Mouse (Mus musculus): ENCODE measurements around the gene Gm17720. TPM values are rescaled to one million over a fixed set of nuclear protein-coding genes. Genes with fewer than 3 reads are reported as not detected.
"Not testable (repeated sequence)": the region's sequence is repeated elsewhere in the genome, so short reads cannot be mapped to it uniquely, and the experiment has no call there.

Gm17720 gene
- total RNA-seq, 1 experiment from 2014 or later = not detected

DNA sequence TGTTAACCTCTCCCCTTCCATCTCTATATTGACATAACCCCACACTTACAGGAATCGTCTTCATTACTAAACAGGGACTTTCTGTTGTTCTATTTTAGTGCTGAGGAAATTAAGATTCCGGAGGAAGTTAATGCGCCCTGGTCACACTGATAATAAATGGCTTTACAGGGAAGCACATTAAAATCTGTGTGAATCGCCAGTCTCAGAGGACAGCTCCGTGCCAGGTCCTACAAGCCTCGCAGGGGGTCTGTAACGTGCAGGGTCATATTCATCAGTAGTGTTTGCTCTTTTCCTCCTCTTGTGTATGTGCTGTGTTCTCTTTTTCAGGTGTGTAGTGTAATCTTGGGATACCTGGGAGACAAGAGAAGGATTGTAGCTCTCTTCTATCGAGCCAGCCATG, 44.3 kb downstream of the Gm17720 start:
- no peak for ATAC-seq (replicated peaks; ENCODE audit: insufficient number of reproducible peaks, low FRiP score, low TSS enrichment, poor library complexity, severe bottlenecking)

- no peak for ATAC-seq (replicated peaks; ENCODE audit: insufficient number of reproducible peaks, low FRiP score, low TSS enrichment, poor library complexity, severe bottlenecking)
Observed at GRCm38 (mm10) chr8:110051208-110051607, 51.3 kb downstream of the Gm17720 start.

DNA sequence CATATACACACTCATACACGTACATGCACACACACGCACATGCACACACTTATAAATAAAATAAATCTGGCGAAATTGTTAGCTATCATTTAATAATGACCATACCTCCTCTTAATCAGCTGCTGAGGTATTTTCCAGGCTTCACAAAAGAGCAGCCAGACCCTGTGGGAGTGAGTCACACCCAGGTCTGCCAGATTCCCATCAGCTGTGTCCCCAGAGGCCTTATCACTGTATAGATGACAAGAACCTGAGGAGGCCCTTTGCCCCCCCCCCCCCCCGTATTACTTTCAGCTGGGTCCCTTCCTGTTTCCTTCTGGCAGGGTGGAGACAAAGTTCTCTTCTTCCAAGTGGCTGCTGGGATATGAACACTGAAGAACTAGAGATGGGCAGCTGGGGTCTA, 62.0 kb downstream of the Gm17720 start:
- no peak for ATAC-seq (replicated peaks; ENCODE audit: insufficient number of reproducible peaks, low FRiP score, low TSS enrichment, poor library complexity, severe bottlenecking)

DNA sequence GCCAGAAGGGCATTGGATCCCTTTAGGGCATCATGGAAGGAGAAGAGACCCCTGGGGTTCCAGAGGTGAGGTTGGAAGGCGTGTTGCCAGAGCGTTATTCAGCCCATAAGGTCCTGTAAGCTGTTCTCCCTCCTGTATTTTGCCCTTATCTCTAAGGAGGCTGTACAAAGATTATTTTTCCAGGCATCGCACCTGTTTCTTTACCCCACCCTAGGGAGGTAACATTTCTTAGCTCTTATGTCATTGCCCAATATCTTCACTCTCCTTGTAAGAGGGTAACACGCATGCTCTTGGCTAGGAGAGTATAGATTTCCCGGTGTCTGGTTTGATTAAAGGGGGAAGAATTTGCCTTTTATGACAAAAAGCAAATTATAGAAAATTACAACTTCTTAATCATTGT, 62.9 kb downstream of the Gm17720 start, which contains the start of gene Chst4:
TSS of gene Chst4 (minus strand) at position 82 of the 400 bp plus-strand sequence.
- no peak for ATAC-seq (replicated peaks; ENCODE audit: insufficient number of reproducible peaks, low FRiP score, low TSS enrichment, poor library complexity, severe bottlenecking)

DNA sequence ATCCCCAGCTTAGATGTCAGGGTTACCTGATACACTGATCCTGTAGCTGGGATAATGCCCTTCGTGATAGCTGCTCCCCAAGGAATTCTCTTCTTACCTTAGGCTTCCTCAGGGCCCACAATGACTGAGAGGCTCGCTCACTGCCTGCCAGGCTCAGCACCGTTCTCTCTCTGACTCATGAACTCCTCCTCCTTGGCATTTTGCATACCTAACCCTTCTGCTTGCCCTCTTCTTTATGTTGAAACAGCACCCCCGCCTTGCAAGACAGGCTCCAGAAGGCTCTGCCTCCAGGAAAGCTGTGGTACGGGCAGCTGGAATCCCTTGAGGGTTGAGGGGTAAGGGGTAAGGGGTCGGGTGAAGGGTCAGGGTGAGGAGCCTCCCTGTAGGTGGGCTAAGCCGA, 63.3 kb downstream of the Gm17720 start:
- ATAC-seq (replicated peaks; ENCODE audit: insufficient number of reproducible peaks, low FRiP score, low TSS enrichment, poor library complexity, severe bottlenecking) = no peak

DNA sequence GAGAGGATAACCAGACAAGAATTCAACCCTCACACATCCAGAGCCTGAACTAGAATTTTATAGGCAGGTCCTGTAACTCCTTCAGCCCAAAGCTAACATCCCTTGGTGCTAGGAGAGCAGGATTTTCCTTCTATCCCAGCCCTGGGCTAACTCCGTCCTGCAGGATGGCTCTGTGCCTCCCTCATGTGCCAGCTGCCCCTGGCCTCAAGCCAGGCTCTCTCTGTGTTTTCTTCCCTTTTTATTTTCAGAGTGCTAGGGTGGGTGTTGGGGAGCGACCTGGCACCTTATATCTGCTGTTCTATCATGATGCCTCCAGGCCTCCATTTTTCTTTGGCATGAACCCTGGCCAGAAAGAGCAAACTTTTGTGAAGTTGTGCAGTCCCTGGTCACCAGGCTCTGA, 66.4 kb downstream of the Gm17720 start:
- no peak for ATAC-seq (replicated peaks; ENCODE audit: insufficient number of reproducible peaks, low FRiP score, low TSS enrichment, poor library complexity, severe bottlenecking)

GRCm38 (mm10) chr8:110034331-110034730, 68.2 kb downstream of the Gm17720 start:
- no peak for ATAC-seq (replicated peaks; ENCODE audit: insufficient number of reproducible peaks, low FRiP score, low TSS enrichment, poor library complexity, severe bottlenecking)

- ATAC-seq (replicated peaks; ENCODE audit: insufficient number of reproducible peaks, low FRiP score, low TSS enrichment, poor library complexity, severe bottlenecking) = not testable (repeated sequence)
Observed at GRCm38 (mm10) chr8:110033771-110034170, 68.8 kb downstream of the Gm17720 start.

Other genes with a start within 250 kb of the Gm17720 start
- gene Phlpp2, start 234.2 kb downstream of the Gm17720 start, total RNA-seq (2017) = 7.3 to 11.4 TPM (median 9.1 TPM) in 3 replicates
- gene Marveld3, start 140.6 kb downstream of the Gm17720 start, total RNA-seq (2017) = not detected in 3 replicates
- not detected in 3 replicates for gene Tat, start 112.3 kb downstream of the Gm17720 start, total RNA-seq (2017)
- not detected in 3 replicates for gene Chst4, start 63.0 kb downstream of the Gm17720 start, total RNA-seq (2017)
- gene Zfp612, start 23.0 kb downstream of the Gm17720 start, total RNA-seq (2017) = 1.1 TPM in 1 of 3 replicates, not detected in the others
- gene Gm21964, start 1.5 kb downstream of the Gm17720 start, total RNA-seq (2017) = not detected in 3 replicates
- gene Calb2, start 65.5 kb upstream of the Gm17720 start, total RNA-seq (2017) = not detected in 3 replicates
- 5.8 to 7.7 TPM (median 7.2 TPM) in 3 replicates for gene Cmtr2, start 112.9 kb upstream of the Gm17720 start, total RNA-seq (2017)
- not detected in 3 replicates for gene Hydin, start 164.2 kb upstream of the Gm17720 start, total RNA-seq (2017)